Mouse (Mus musculus): Measurements from ENCODE around the gene Pip4p1. TPM values are rescaled to one million over a fixed set of nuclear protein-coding genes. Genes with fewer than 3 reads are reported as not detected.
"Not testable (repeated sequence)": the region's sequence is repeated elsewhere in the genome, so short reads cannot be mapped to it uniquely, and the experiment has no call there.

Gene Pip4p1
- polyA plus RNA-seq (2012; rRNA removed), result 156 and 184 TPM in 2 replicates

DNA sequence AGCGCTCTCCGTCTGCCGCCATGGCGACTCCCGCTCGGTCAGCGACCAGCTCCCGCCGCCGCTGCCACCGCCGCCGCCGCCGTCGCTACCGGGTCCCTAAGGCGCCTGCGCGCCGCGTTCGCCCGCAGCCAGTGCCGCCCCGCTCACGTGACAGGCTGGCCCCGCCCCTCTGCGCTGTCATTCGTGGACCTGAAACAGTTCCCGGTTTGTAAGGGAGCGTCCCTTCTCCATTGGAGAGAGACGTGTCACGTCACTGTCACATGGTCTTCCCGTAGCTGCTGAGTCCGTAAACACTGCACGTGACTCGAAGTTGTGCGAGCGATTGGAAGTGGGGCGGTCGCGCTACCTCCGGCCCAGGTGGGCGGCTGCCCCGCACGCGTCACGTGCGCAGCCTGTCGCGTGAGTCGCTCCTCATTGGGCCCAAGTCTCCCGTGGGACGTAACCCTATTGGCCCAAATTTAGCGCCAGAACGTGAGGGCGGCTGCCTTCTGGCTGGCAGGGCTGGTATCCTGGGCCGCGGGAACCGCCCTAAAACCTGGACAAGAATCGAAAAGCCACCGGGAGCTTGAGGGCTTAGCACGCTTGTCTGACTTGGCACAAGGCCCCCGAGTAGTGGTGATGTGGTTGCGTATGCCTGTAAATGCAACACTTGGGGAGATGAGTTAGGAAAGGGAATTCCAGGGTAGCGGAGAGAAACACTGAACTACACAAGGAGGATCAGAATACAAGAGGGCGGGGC, at the start of gene Pip4p1, which contains the start of gene Pnp:
TSS of gene Pip4p1 (minus strand) at position 103 of the 739 bp plus-strand sequence.
TSS of gene Pnp (plus strand) at position 329 of the 739 bp plus-strand sequence.
- DNase-seq (ENCODE audit: extremely low spot score in 1 of 2, low spot score in 1 of 2), result peak; percentile 99 to 100

DNA sequence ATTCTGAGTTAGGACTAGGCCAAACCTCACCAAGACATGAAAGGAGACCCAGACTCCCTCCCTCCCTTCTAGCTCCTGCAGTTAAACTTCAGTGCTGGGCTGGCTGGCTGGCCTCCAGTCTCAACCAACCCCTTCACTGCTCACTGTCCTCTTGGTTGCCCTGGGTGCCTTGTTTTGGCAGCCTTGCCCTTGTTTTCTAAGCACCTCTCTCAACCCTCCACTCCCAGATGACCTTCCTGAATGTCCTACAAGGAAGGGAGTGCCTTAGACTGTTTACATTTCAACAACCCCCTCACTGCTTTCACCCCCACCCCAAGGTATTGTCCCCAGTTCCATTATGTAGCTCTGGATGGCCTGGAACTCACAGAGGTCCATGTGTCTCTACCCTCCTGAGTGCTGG, 49.0 kb upstream of the Pip4p1 start:
- no peak for DNase-seq (ENCODE audit: extremely low spot score in 1 of 2, low spot score in 1 of 2)

DNA sequence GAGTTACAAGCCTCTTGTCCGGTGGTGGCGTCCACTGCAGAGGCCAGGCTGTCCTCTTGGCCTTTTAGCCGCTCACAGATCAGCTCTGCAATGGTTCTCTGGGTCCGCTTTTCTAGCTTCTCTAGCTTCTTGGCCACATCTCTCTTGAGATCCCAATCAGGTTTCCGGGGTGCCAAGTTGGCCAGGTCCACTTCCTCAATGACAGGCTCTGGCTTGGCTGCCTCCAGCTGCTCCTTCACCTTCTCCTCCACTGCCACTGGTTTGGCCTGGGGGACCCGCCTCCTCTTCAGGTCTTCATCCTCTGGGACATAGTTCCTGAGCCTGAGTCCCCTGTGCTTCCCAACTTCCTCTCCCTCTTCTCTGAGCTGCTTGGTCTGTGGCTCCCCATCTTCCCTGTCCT, 47.8 kb upstream of the Pip4p1 start:
- not testable (repeated sequence) for DNase-seq (ENCODE audit: extremely low spot score in 1 of 2, low spot score in 1 of 2)

DNA sequence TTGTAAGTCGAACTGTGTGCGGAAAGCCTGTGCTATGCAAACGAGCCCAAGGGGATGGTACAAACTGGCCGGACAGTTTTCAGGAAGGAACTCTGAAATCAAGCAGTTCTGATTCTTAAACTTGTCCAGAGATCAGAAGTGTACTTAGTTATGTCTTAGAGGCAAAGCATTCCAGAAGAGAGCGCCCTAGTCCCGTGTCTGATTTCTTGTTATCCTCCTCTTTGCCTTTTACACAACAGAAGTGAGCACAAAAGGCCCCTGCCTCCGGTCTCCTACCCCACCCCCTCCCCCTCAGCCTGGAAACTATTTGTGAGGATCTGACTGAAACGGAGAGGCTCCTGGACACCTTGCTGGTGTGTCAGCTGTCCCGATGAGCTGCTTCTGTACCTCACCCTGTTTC, 46.0 kb upstream of the Pip4p1 start:
- DNase-seq (ENCODE audit: extremely low spot score in 1 of 2, low spot score in 1 of 2), result peak in 1 of 2 experiments; percentile 26

DNA sequence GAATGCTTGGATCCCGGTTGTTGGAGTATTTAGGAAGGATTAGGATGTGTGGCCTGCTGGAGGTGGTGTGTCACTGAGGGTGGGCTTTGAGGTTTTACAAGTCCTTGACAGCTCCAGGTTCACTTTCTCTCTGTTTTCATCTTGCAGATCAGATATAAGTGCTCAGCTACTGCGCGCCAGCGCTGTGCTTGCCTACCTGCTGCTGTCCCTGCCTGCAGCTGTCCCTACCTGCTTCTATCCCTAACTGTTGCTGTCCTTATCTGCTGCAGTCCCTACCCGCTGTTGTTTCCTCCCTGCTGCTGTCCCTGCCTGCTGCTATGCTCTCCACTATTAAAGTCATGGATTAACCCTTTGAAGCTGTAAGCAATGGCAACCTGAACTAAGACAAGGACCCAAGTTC, 44.3 kb upstream of the Pip4p1 start:
- DNase-seq (ENCODE audit: extremely low spot score in 1 of 2, low spot score in 1 of 2), result no peak

DNA sequence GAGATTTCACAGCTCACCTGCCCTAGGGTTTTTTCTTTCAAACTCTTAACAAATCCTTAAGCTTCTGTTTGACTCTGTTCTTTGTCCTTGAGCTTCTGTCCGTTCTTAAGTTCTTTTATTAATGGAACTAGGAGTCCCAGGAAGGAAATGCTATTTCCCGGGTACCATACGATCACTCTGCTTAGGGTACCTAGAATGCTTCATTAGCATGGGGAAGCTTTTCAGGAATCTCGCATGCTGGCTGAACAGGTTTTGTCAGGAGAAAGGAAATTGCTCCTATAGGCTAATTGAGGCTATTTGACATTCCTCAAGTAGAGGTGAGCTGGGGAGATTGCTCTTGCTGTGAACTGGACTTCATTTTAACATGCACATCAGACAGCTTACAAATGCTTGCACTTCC, 43.0 kb upstream of the Pip4p1 start:
- no peak for DNase-seq (ENCODE audit: extremely low spot score in 1 of 2, low spot score in 1 of 2)

DNA sequence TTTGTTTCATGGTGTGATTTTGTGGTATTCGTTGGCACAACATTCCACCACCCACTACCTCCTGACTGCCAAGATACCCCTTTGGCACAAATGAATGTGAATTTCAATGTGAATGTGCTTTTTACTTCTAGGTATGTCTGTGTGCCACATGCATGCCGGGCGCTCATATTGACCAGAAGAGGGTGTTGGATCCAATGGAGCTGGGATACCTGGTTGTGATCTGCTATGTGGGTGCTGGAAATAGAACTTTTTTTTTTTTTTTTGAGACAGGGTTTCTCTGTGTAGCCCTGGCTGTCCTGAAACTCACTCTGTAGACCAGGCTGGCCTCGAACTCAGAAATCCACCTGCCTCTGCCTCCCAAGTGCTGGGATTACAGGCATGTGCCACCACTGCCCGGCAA, 42.4 kb upstream of the Pip4p1 start:
- not testable (repeated sequence) for DNase-seq (ENCODE audit: extremely low spot score in 1 of 2, low spot score in 1 of 2)

DNA sequence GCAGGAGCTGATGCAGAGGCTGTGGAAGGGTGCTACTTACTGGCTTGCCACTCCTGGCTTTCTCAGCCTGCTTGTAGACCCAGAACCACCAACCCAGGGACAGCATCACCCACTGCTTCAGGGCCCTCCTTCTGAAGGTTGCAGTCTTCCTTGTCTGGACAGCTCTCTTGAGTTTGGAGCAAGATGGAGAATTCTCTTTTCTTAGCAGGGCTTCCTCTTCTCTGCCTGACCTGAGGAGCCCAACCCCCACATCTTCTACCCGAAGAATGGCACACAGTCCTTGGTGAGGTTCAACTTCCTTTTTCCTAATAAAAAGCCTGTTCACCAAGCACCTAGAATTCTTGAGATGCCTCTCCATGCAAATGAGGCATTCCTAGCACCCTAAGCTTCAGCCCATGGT, 40.2 kb upstream of the Pip4p1 start:
- no peak for DNase-seq (ENCODE audit: extremely low spot score in 1 of 2, low spot score in 1 of 2)

DNA sequence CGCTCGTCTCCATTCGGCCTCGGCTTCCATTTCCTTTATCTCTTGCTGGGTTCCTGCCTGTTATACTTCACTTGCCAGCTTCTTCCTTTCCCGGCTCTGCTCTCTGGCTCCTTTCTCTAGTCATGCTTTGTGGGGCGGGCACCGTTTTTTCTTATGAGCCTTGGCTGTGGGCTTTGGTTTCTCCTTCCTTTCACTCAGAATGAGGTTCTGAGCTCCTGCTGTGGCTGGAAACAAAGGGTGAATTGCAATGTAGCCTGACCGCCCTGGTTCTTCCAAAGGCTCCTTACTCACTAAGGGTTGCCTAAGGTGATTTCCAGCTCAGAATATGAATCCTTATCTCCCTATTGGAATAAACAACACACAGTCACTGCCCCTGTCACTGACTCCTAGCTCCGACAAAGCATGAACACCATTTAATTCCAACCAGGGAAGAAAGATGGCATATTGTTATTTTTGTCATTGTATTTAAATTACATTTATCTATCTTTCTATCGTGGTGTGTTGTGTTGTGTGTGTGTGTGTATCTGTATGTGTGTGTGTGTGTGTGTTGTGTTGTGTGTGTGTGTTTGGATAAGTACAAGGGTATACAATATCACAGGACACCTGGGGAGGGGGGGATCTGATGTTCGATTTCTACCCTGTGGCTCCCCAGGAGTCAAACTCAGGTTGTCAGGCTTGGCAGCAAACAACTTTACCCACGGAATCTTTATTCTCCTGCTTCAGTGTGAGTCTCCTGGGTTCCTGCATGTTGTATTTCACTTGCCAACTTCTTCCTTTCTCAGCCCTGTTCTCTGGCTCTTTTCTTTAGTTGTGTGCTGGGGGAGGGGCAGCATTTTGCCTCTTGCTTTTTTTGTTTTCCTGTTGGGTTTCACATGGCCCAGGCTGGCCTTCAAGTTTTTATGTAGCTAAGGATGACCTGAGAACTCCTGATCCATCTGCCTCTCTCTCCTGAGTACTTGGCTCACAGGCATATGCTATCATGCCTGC, 39.2 kb upstream of the Pip4p1 start:
- DNase-seq (ENCODE audit: extremely low spot score in 1 of 2, low spot score in 1 of 2), result peak; percentile 30 to 60

DNA sequence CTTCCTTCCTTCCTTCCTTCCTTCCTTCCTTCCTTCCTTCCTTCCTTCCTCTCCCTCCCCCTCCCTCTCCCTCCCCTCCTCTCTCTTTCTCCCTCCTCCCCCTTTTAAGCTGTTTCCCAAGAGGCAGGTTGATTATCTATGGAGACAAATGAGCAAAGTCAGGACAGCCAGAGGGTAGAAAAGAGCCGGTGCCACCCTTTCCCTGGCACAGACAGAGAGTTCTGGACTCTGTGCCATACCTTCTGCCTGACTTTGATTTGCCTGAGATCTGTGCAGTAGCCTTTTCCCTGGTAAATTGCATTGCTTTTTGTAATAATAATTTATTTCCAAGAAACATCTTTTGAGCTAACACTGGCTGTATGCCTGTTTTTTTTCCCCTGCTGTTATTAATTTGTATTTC, 38.4 kb upstream of the Pip4p1 start:
- DNase-seq (ENCODE audit: extremely low spot score in 1 of 2, low spot score in 1 of 2), result no peak

DNA sequence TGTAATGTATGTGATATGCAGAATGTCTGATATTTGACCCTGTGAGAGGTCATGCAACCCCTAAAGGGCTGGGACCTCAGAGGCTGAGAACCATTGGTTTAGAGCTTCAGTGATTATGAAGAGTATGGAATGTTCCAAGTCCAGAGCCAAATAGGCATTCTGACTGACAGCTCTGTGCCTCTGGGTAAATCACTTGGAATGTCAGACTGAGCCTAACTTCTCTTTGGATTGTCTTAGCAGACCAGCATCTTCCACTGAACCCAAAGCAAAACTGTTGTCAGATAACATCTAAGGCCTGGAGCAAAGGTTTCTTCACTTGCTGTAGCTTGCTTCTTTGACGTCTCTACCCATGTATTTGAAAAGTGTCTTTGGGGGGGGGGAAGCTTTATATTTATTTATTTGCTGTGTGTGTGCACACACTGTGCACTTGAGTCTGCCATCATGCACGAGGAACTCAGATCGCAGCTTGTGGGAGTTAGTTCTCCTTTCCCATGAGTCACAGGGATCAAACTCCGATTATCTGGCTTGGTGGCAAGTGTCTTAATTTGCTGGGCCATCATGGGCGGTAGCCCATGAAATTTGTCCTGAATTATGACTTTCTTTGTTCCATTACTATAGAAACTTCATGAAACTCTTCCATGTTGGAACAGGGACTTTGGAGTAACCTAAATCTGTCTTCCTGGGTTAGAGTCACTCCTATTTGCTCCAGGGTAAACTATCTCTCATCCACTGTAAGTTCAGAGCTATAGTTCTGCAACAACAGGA, 37.7 kb upstream of the Pip4p1 start:
- no peak for DNase-seq (ENCODE audit: extremely low spot score in 1 of 2, low spot score in 1 of 2)

DNA sequence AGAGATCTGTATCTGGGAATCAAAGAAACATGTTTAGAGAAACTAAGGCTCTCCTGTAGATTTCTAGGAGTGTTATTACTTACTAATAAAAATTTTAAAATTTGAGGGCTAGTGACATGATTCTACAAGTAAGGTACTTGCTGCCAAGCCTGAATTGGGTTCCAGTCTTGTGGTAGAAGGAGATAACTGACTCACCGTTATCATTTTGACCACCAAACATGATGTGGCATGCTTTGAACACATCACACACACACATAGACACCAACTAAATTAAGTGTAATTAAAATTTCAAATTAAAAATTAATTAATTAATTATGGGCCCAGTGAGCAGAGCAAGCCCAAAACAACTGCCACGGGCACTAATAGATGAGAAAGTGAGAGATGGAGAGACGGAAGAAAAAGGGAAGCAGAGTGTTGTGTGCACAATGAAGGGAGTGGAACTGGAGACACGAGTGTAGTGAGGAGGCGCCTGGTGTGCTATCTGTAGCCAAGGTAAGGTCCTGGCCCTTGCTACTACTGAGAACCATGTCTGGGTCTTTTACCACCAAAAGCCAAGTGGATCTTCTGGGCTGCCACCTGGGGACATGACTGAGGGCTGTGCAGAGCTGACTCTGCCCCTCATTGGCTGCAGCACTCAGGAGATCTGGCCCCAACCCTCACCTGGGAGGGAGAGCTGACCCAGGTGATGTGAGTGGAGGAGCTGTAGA, 27.8 kb upstream of the Pip4p1 start:
- not testable (repeated sequence) for DNase-seq (ENCODE audit: extremely low spot score in 1 of 2, low spot score in 1 of 2)

DNA sequence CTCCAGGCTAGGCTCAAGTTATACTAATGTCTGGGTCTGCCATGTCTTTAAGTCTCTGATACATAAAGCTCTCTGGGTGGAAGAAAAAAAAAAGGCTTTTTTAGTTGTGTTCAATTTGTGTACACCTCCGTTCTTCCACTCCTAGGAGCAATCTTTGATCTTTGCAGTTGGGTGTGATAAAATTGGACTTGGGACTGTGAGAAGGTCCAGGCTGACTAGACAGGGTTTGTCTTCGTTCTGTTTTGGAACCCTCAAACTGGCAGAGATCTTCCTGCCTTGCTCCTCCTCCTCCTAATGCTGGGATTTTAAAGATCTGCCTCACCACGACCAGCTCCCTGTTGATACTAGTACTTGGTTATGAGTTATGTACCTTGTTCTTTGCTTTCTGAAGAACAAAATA, 26.5 kb upstream of the Pip4p1 start:
- not testable (repeated sequence) for DNase-seq (ENCODE audit: extremely low spot score in 1 of 2, low spot score in 1 of 2)

DNA sequence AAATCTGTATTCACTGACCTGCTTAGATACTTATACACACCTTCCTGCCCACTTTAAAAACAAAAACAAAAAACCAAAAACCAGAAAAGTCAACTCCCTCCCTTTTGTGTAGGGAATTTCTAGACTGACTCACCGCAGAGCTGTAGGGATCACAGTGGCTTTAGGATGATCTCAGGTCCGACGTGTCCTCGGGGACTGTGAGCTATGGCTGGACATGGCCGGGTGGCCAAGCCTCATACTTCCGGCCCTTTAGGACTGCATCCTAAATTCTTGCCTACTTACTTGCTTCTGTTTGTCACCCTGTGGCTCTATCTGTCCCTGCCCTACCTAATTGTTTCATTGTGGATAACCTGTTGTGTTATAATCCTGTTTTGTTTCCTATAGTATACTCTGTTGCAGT, 26.1 kb upstream of the Pip4p1 start:
- not testable (repeated sequence) for DNase-seq (ENCODE audit: extremely low spot score in 1 of 2, low spot score in 1 of 2)

DNA sequence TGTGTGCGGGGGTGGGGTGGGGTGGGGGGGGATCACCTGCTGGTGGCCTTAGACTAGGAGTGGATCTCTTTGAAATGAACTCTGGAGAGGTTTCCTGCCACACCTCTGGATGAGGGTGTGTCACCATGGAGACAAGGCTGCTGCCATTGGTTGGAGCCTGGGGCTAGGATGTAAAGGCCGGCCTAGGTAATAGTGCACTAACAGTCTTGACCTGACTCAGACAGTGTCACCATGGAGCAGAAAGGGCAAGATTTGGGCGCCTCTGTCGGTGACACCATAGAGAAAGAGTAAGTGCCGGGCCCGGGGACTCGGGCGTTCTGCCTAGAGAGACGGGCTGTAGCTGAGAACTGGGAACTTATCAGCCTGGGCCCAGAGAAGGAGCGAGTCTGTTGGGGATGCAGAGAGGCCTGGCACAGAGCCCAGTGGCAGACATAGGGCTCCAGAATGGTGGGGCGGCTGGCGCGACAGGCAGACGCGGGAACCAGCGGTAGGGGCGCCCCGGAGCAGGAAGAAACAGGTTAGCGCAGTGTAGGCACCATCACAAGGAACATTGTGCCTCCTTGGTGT, 25.4 kb upstream of the Pip4p1 start, which contains the start of gene Pnp2:
TSS of gene Pnp2 (plus strand) at position 51 of the 567 bp plus-strand sequence.
- DNase-seq (ENCODE audit: extremely low spot score in 1 of 2, low spot score in 1 of 2), result peak in 1 of 2 experiments; percentile 45

DNA sequence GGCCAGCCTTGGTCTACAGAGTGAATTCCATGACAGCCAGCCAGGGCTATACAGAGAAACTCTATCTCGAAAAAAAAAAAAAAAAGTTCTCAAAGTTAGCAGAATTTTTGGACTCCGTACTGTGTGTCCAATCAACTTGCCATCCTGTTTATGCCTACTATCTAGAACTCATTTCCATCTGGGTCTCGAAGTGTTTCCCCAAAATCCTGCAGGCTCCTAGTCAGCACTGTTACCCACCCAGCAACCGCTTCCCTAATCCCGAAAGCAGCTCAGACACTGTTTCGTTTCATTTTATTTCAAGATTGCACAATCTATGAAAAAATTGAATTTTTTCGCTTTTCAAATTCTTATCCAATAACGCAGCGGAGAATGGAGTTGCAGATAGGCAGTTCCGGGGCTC, 24.8 kb upstream of the Pip4p1 start:
- no peak for DNase-seq (ENCODE audit: extremely low spot score in 1 of 2, low spot score in 1 of 2)

DNA sequence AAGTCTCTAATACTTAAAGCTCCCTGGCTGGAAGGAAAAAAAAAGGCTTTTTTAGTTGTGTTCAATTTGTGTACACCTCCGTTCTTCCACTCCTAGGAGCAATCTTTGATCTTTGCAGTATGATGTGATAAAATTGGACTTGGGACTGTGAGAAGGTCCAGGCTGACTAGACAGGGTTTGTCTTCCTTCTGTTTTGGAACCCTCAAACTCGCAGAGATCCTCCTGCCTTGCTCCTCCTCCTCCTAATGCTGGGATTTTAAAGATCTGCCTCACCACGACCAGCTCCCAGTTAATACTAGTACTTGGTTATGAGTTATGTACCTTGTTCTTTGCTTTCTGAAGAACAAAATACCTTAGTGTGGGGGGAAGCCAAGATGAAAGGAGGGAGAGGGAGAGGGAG, 14.9 kb upstream of the Pip4p1 start:
- not testable (repeated sequence) for DNase-seq (ENCODE audit: extremely low spot score in 1 of 2, low spot score in 1 of 2)

DNA sequence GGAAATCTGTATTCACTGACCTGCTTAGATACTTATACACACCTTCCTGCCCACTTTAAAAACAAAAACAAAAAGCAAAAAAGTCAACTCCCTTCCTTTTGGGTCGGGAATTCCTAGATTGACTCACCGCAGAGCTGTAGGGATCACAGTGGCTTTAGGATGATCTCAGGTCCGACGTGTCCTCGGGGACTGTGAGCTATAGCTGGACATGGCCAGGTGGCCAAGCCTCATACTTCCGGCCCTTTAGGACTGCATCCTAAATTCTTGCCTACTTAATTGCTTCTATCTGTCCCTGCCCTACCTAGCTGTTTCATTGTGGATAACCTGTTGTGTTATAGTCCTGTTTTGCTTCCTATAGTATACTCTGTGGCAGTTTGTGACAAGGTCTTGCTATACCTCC, 14.4 kb upstream of the Pip4p1 start:
- not testable (repeated sequence) for DNase-seq (ENCODE audit: extremely low spot score in 1 of 2, low spot score in 1 of 2)

DNA sequence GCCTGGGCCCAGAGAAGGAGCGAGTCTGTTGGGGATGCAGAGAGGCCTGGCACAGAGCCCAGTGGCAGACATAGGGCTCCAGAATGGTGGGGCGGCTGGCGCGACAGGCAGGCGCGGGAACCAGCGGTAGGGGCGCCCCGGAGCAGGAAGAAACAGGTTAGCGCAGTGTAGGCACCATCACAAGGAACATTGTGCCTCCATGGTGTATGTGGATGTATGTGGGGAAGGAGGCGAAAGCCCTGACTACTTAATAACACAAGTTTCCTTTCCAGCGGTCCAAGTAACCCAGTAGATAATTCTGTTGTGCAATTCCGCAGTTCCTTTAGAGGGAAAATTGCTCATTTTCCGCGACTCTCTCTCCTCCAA, 14.0 kb upstream of the Pip4p1 start:
- not testable (repeated sequence) for DNase-seq (ENCODE audit: extremely low spot score in 1 of 2, low spot score in 1 of 2)

All from frontal cortex, adult 2 months (tissue).